Mouse (Mus musculus): ENCODE results near the gene Nfic. TPM values are rescaled to one million over a fixed set of nuclear protein-coding genes. Genes with fewer than 3 reads are reported as not detected.

Gene Nfic
- total RNA-seq, 2 experiments from 2014 or later, result 29.5 to 31.1 TPM

GRCm38 (mm10) chr10:81432868-81433262, 22.6 kb downstream of the Nfic start:
- peak; percentile 95 for DNase-seq
- intact Hi-C loops (cut with DNase I), result no loop called here

GRCm38 (mm10) chr10:81432169-81432867, 23.1 kb downstream of the Nfic start:
- intact Hi-C loops (cut with DNase I), result no loop called here
- no peak for DNase-seq

- intact Hi-C loops (cut with DNase I), result no loop called here
Observed at GRCm38 (mm10) chr10:81431526-81432168, 23.8 kb downstream of the Nfic start.

GRCm38 (mm10) chr10:81430831-81431525, 24.5 kb downstream of the Nfic start:
- intact Hi-C loops (cut with DNase I), result no loop called here

More at GRCm38 (mm10) chr10:81431526-81432168, 23.8 kb downstream of the Nfic start:
- peak; percentile 73 for DNase-seq

GRCm38 (mm10) chr10:81430141-81430830, 25.1 kb downstream of the Nfic start:
- intact Hi-C loops (cut with DNase I), result no loop called here

More at GRCm38 (mm10) chr10:81430831-81431525, 24.5 kb downstream of the Nfic start:
- peak; percentile 79 for DNase-seq

GRCm38 (mm10) chr10:81429605-81430061, 25.8 kb downstream of the Nfic start:
- intact Hi-C loops (cut with DNase I), result no loop called here
- peak; percentile 71 for DNase-seq

More at GRCm38 (mm10) chr10:81430141-81430830, 25.1 kb downstream of the Nfic start:
- peak; percentile 86 for DNase-seq

- DNase-seq, result peak; percentile 1
Observed at GRCm38 (mm10) chr10:81429092-81429491, 26.3 kb downstream of the Nfic start.

GRCm38 (mm10) chr10:81428507-81428870, 26.9 kb downstream of the Nfic start:
- intact Hi-C loops (cut with DNase I), result no loop called here
- DNase-seq, result peak; percentile 1

More at GRCm38 (mm10) chr10:81429092-81429491, 26.3 kb downstream of the Nfic start:
- intact Hi-C loops (cut with DNase I), result no loop called here

GRCm38 (mm10) chr10:81427804-81428506, 27.5 kb downstream of the Nfic start:
- DNase-seq, result peak; percentile 23
- intact Hi-C loops (cut with DNase I), result no loop called here

GRCm38 (mm10) chr10:81427327-81427726, 28.1 kb downstream of the Nfic start:
- intact Hi-C loops (cut with DNase I), result no loop called here
- DNase-seq, result no peak

GRCm38 (mm10) chr10:81426897-81427296, 28.5 kb downstream of the Nfic start:
- peak; percentile 56 for DNase-seq
- intact Hi-C loops (cut with DNase I), result no loop called here

- intact Hi-C loops (cut with DNase I), result no loop called here
Observed at GRCm38 (mm10) chr10:81426081-81426671, 29.3 kb downstream of the Nfic start.

GRCm38 (mm10) chr10:81425236-81425850, 30.1 kb downstream of the Nfic start:
- peak; percentile 58 for DNase-seq
- intact Hi-C loops (cut with DNase I), result no loop called here

More at GRCm38 (mm10) chr10:81426081-81426671, 29.3 kb downstream of the Nfic start:
- DNase-seq, result peak; percentile 61

GRCm38 (mm10) chr10:81424246-81425051, 31.0 kb downstream of the Nfic start:
- peak; percentile 70 for DNase-seq
- intact Hi-C loops (cut with DNase I), result no loop called here

- DNase-seq, result peak; percentile 3
- intact Hi-C loops (cut with DNase I), result no loop called here
Observed at GRCm38 (mm10) chr10:81423476-81424245, 31.8 kb downstream of the Nfic start.

- DNase-seq, result peak; percentile 4
- intact Hi-C loops (cut with DNase I), result no loop called here
Observed at GRCm38 (mm10) chr10:81422661-81423217, 32.7 kb downstream of the Nfic start.

GRCm38 (mm10) chr10:81422191-81422590, 33.2 kb downstream of the Nfic start:
- DNase-seq, result peak; percentile 3
- intact Hi-C loops (cut with DNase I), result no loop called here

Data from left cerebral cortex, postnatal 4 days (tissue).